Mouse (Mus musculus): ENCODE results near the gene Fnbp1l. TPM values are rescaled to one million over a fixed set of nuclear protein-coding genes. Genes with fewer than 3 reads are reported as not detected.

The Fnbp1l gene
- total and polyA plus RNA-seq, 2 experiments from 2014 or later: 11.9 to 18.0 TPM

- TF ChIP-seq CTCF (IDR thresholded peaks at IDR 0.05; ENCODE audit: low read depth) (no peak), EP300 (IDR thresholded peaks at IDR 0.05; ENCODE audit: low read depth) (no peak)
Observed at GRCm38 (mm10) chr3:122577360-122577759, 42.2 kb downstream of the Fnbp1l start.

GRCm38 (mm10) chr3:122574921-122575320 is 44.6 kb downstream of the Fnbp1l start:
- Histone ChIP-seq H3K4me3 (ENCODE audit: low read depth, low read length) (no peak overlapping the region), H3K9me3 (replicated peaks; ENCODE audit: control insufficient read depth, low read length) (no peaks in the 10 kb centered on the region), H3K36me3 (replicated peaks; ENCODE audit: control insufficient read depth, insufficient read depth, low read length) (no peaks in the 10 kb centered on the region), H3K4me1 (ENCODE audit: control insufficient read depth, insufficient read depth) (no peaks in the 10 kb centered on the region), H3K9ac (replicated peaks; ENCODE audit: low read depth, low read length) (no peak overlapping the region), H3K27ac (ENCODE audit: low read depth) (no peak overlapping the region), H3K4me2 (ENCODE audit: low read depth, low read length) (no peak overlapping the region), H3K27me3 (ENCODE audit: control insufficient read depth, insufficient read depth, low read length) (no peaks in the 10 kb centered on the region)
- DNase-seq (ENCODE audit: low spot score) (no peak), ATAC-seq (ENCODE audit: insufficient read depth, low read depth) (no peak)
- 40% methylated on average over 1 of the region's 1 CpGs for whole genome bisulfite sequencing
- TF ChIP-seq CTCF (IDR thresholded peaks at IDR 0.05; ENCODE audit: low read depth) (no peak), EP300 (IDR thresholded peaks at IDR 0.05; ENCODE audit: low read depth) (no peak)

More at GRCm38 (mm10) chr3:122577360-122577759, 42.2 kb downstream of the Fnbp1l start:
- H3K4me2 ChIP-seq (ENCODE audit: low read depth, low read length): no peak overlapping the region
- H3K27me3 ChIP-seq (ENCODE audit: control insufficient read depth, insufficient read depth, low read length): no peaks in the 10 kb centered on the region
- ATAC-seq (ENCODE audit: insufficient read depth, low read depth) (no peak), DNase-seq (ENCODE audit: low spot score) (no peak)
- H3K9ac ChIP-seq (replicated peaks; ENCODE audit: low read depth, low read length): no peak overlapping the region
- no peaks in the 10 kb centered on the region for H3K9me3 ChIP-seq (replicated peaks; ENCODE audit: control insufficient read depth, low read length)
- no peak overlapping the region for H3K4me3 ChIP-seq (ENCODE audit: low read depth, low read length)
- no peaks in the 10 kb centered on the region for H3K36me3 ChIP-seq (replicated peaks; ENCODE audit: control insufficient read depth, insufficient read depth, low read length)
- no peak overlapping the region for H3K27ac ChIP-seq (ENCODE audit: low read depth)
- no peaks in the 10 kb centered on the region; the same call in 1 of the 2 replicates for H3K4me1 ChIP-seq (ENCODE audit: control insufficient read depth, insufficient read depth)

GRCm38 (mm10) chr3:122573426-122574286 is 45.9 kb downstream of the Fnbp1l start:
- Histone ChIP-seq H3K4me2 (ENCODE audit: low read depth, low read length) (no peak overlapping the region), H3K4me3 (ENCODE audit: low read depth, low read length) (no peak overlapping the region), H3K9me3 (replicated peaks; ENCODE audit: control insufficient read depth, low read length) (no peaks in the 10 kb centered on the region), H3K9ac (replicated peaks; ENCODE audit: low read depth, low read length) (no peak overlapping the region), H3K27me3 (ENCODE audit: control insufficient read depth, insufficient read depth, low read length) (no peaks in the 10 kb centered on the region), H3K4me1 (ENCODE audit: control insufficient read depth, insufficient read depth) (no peaks in the 10 kb centered on the region), H3K27ac (ENCODE audit: low read depth) (no peak overlapping the region), H3K36me3 (replicated peaks; ENCODE audit: control insufficient read depth, insufficient read depth, low read length) (no peaks in the 10 kb centered on the region)
- no peak for TF ChIP-seq EP300 (IDR thresholded peaks at IDR 0.05; ENCODE audit: low read depth)
- no peak for TF ChIP-seq CTCF (IDR thresholded peaks at IDR 0.05; ENCODE audit: low read depth)
- 95% methylated on average over 5 of the region's 5 CpGs for WGBS
- DNase-seq (ENCODE audit: low spot score): no peak
- ATAC-seq (ENCODE audit: insufficient read depth, low read depth): no peak

DNA sequence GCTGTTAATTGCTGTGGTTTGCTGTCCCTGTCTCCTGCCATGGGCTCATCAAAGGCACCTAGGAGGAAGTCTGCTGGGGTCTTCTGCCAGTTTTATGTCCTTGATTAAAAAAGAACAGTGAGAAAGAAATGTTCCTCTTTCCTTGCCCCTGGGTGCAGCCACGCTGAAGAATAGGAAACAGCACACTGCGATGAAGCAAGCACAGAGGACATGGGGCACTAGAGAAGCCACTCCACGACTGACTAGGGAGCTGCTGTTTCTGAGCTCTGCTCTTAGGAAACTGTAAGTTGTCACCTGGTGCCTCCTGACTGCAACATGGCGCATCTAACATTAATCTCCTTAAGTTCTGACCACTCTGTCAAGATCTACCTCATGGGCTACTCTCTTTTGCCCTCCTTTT is 53.0 kb downstream of the Fnbp1l start:
- H3K27me3 ChIP-seq (ENCODE audit: control insufficient read depth, insufficient read depth, low read length): no peaks in the 10 kb centered on the region
- DNase-seq (ENCODE audit: low spot score) (no peak), ATAC-seq (ENCODE audit: insufficient read depth, low read depth) (no peak)
- no peak overlapping the region for H3K9ac ChIP-seq (replicated peaks; ENCODE audit: low read depth, low read length)
- TF ChIP-seq EP300 (IDR thresholded peaks at IDR 0.05; ENCODE audit: low read depth) (no peak), CTCF (IDR thresholded peaks at IDR 0.05; ENCODE audit: low read depth) (no peak)
- 52% methylated on average over 4 of the region's 4 CpGs for WGBS
- H3K4me1 ChIP-seq (ENCODE audit: control insufficient read depth, insufficient read depth): no peaks in the 10 kb centered on the region
- 0 out of 2 replicates have a peak, but pooled peaks cover 8% of the 10 kb centered on the region for H3K36me3 ChIP-seq (replicated peaks; ENCODE audit: control insufficient read depth, insufficient read depth, low read length)
- H3K27ac ChIP-seq (ENCODE audit: low read depth): no peak overlapping the region
- no peaks in the 10 kb centered on the region for H3K9me3 ChIP-seq (replicated peaks; ENCODE audit: control insufficient read depth, low read length)
- no peak overlapping the region for H3K4me3 ChIP-seq (ENCODE audit: low read depth, low read length)
- no peak overlapping the region for H3K4me2 ChIP-seq (ENCODE audit: low read depth, low read length)

DNA sequence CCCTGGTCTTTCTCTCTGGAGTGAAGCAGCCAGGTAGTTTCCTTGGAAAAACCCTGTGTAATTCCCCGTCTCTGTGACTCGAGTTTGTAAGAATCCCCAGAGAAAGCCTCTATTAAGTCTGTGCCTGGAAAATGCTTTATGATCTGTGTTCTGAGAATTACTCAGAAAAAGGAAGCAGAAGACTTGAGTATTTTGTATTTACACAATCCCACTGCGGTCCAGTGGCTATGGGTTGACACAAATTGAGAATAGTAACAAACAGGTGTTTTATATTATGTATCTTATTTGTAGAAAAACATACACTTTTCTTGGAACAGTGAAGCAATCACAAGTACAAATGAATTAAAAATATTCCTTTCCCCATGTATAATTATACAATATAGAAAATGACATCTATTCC is 53.4 kb downstream of the Fnbp1l start:
- 0 out of 2 replicates have a peak, but pooled peaks cover 8% of the 10 kb centered on the region for H3K36me3 ChIP-seq (replicated peaks; ENCODE audit: control insufficient read depth, insufficient read depth, low read length)
- no peak overlapping the region for H3K9ac ChIP-seq (replicated peaks; ENCODE audit: low read depth, low read length)
- no peak overlapping the region for H3K4me2 ChIP-seq (ENCODE audit: low read depth, low read length)
- DNase-seq (ENCODE audit: low spot score) (no peak), ATAC-seq (ENCODE audit: insufficient read depth, low read depth) (no peak)
- no peak for TF ChIP-seq EP300 (IDR thresholded peaks at IDR 0.05; ENCODE audit: low read depth)
- TF ChIP-seq CTCF (IDR thresholded peaks at IDR 0.05; ENCODE audit: low read depth): no peak
- no peak overlapping the region for H3K4me3 ChIP-seq (ENCODE audit: low read depth, low read length)
- 73% methylated on average over 3 of the region's 3 CpGs for WGBS
- H3K4me1 ChIP-seq (ENCODE audit: control insufficient read depth, insufficient read depth): no peaks in the 10 kb centered on the region
- H3K9me3 ChIP-seq (replicated peaks; ENCODE audit: control insufficient read depth, low read length): no peaks in the 10 kb centered on the region
- H3K27ac ChIP-seq (ENCODE audit: low read depth): no peak overlapping the region
- no peaks in the 10 kb centered on the region for H3K27me3 ChIP-seq (ENCODE audit: control insufficient read depth, insufficient read depth, low read length)
